Mouse (Mus musculus): Measurements from ENCODE around the gene Cd96. TPM values are rescaled to one million over a fixed set of nuclear protein-coding genes. Genes with fewer than 3 reads are reported as not detected.
"Not testable (repeated sequence)": the region's sequence is repeated elsewhere in the genome, so short reads cannot be mapped to it uniquely, and the experiment has no call there.

Gene Cd96
- not detected in 2 replicates for polyA plus RNA-seq (2015; fragmentation: Nextera tagmentation; extraction: Ambion mirVana)

GRCm38 (mm10) chr16:46120020-46120419, at the start of gene Cd96:
Cd96 (minus strand) TSS chr16:46120251.
- H3K4me2 ChIP-seq = no peak within 1 kb of the TSS
- no peaks in the 10 kb centered on the region for H3K27me3 ChIP-seq
- H3K36me3 ChIP-seq = no peaks in the 10 kb centered on the region
- whole genome bisulfite sequencing = 82% methylated on average over 10 of the region's 10 CpGs
- no peak within 1 kb of the TSS for H3K9ac ChIP-seq
- no peak within 1 kb of the TSS for H3K27ac ChIP-seq
- no peak within 1 kb of the TSS for H3K4me3 ChIP-seq (replicated peaks)
- no peaks in the 10 kb centered on the region for H3K4me1 ChIP-seq
- no peaks in the 10 kb centered on the region for H3K9me3 ChIP-seq (replicated peaks)
- ATAC-seq (replicated peaks; ENCODE audit: low FRiP score) = no peak

GRCm38 (mm10) chr16:46166971-46167370, 46.9 kb upstream of the Cd96 start:
- no peaks in the 10 kb centered on the region for H3K36me3 ChIP-seq
- no peaks in the 10 kb centered on the region for H3K4me1 ChIP-seq
- no peak overlapping the region for H3K9ac ChIP-seq
- H3K4me2 ChIP-seq = no peak overlapping the region
- no peaks in the 10 kb centered on the region for H3K27me3 ChIP-seq
- 78% methylated on average over 3 of the region's 3 CpGs for WGBS
- H3K27ac ChIP-seq = no peak overlapping the region
- no peak for ATAC-seq (replicated peaks; ENCODE audit: low FRiP score)
- H3K4me3 ChIP-seq (replicated peaks) = no peak overlapping the region
- no peaks in the 10 kb centered on the region for H3K9me3 ChIP-seq (replicated peaks)

- Histone ChIP-seq H3K9ac (no peak overlapping the region), H3K27ac (no peak overlapping the region), H3K4me2 (no peak overlapping the region), H3K27me3 (no peaks in the 10 kb centered on the region), H3K36me3 (no peaks in the 10 kb centered on the region), H3K4me3 (replicated peaks) (no peak overlapping the region), H3K4me1 (no peaks in the 10 kb centered on the region), H3K9me3 (replicated peaks) (no peaks in the 10 kb centered on the region)
- 86% methylated on average over 4 of the region's 4 CpGs for WGBS
- no peak for ATAC-seq (replicated peaks; ENCODE audit: low FRiP score)
These were observed 45.3 kb upstream of the Cd96 start for GRCm38 (mm10) chr16:46165305-46165704.

DNA sequence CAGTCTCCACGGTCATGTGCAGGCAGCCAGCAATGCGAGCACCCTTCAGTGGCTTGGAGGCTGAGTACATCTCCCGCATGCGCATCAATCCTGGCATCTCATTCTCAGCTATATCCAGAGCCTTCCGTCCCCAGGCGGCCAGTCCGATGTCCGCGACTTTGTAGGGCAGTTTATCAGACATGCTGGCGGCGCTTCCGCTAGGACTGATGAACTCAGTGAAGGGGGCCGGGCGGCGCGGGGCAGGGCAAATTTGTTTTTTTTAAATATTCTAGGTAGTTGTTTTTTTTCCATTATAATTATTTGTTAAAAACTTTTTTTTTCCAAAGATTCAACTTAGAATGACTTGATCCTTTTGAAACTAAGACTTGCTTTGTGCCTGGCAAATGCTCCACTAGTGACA, 34.8 kb upstream of the Cd96 start, which contains the start of gene Gm4737:
Gene Gm4737, minus strand, starts transcription at position 246 of the 400 bp plus-strand sequence.
- H3K4me3 ChIP-seq (replicated peaks); ATAC-seq (replicated peaks; ENCODE audit: low FRiP score); H3K4me2 ChIP-seq; H3K27me3 ChIP-seq; H3K36me3 ChIP-seq; H3K4me1 ChIP-seq; H3K9me3 ChIP-seq (replicated peaks); H3K9ac ChIP-seq; H3K27ac ChIP-seq: not testable (repeated sequence)
- WGBS = 94% methylated on average over 11 of the region's 16 CpGs

DNA sequence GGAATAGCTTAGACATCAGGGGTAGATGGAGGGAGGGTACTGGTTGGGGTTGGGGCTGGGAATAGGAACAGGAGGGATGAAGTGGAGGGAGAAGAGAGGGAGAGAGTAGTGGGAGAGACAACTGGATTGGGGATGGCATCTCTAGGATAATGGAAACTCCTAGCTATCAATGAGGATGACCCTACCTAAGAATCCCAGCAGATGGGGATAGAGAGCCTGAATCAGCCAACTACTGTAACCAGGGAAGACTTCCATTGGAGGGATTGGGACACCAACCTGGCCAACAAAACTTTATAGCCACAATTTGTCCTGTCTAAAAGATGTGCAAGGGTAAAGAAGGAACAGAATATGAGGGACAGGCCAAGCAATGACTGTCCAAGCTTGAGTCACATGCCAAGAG, 31.1 kb upstream of the Cd96 start:
- no peak overlapping the region for H3K27ac ChIP-seq
- no peaks in the 10 kb centered on the region for H3K27me3 ChIP-seq
- ATAC-seq (replicated peaks; ENCODE audit: low FRiP score) = no peak
- H3K9ac ChIP-seq = no peak overlapping the region
- H3K36me3 ChIP-seq = no peaks in the 10 kb centered on the region
- no peak overlapping the region for H3K4me2 ChIP-seq
- no peaks in the 10 kb centered on the region for H3K4me1 ChIP-seq
- H3K9me3 ChIP-seq (replicated peaks) = no peaks in the 10 kb centered on the region
- no peak overlapping the region for H3K4me3 ChIP-seq (replicated peaks)

DNA sequence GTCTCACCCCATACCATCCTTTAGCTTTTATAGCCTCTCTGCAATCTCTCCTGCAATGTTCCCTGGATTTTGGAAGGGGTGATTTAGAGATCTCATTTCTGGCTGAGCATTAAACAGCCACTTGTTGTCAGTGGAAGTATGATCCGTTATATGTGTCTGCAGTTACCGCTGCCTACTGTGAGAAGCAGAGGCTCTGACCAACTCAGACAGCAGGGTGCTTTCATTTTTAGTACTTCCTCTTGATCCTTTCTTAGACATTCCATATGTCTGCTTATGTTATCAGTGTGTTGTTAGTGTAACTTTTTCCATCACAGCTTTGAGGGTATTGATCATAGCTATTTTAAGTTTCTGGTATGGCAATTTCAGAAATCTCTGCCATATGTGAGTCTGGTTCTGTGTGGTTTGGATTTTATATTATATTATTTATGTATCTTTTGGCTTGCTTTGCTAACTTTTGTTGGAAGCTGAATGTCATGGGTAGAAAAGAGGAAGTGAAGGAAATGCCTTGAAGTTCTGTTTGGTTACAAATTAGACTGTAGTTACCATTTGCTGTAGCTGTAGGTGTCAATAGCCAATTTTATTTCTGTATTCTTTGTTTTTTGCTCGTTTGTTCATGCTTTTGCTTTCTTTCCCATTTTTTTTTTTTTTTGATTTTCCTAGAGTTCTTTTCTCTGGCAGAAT, 28.8 kb upstream of the Cd96 start:
- H3K9me3 ChIP-seq (replicated peaks) = no peaks in the 10 kb centered on the region
- no peak overlapping the region for H3K4me2 ChIP-seq
- ATAC-seq (replicated peaks; ENCODE audit: low FRiP score) = no peak
- 63% methylated on average over 3 of the region's 3 CpGs for WGBS
- no peaks in the 10 kb centered on the region for H3K4me1 ChIP-seq
- H3K9ac ChIP-seq = no peak overlapping the region
- H3K27me3 ChIP-seq = no peaks in the 10 kb centered on the region
- no peak overlapping the region for H3K4me3 ChIP-seq (replicated peaks)
- no peak overlapping the region for H3K27ac ChIP-seq
- H3K36me3 ChIP-seq = no peaks in the 10 kb centered on the region

- no peak for ATAC-seq (replicated peaks; ENCODE audit: low FRiP score)
- H3K9me3 ChIP-seq (replicated peaks) = no peaks in the 10 kb centered on the region
- H3K36me3 ChIP-seq = no peaks in the 10 kb centered on the region
- H3K4me3 ChIP-seq (replicated peaks) = no peak overlapping the region
- no peaks in the 10 kb centered on the region for H3K4me1 ChIP-seq
- H3K4me2 ChIP-seq = no peak overlapping the region
- WGBS = 70% methylated on average over 3 of the region's 3 CpGs
- H3K27me3 ChIP-seq = no peaks in the 10 kb centered on the region
- H3K9ac ChIP-seq = no peak overlapping the region
- H3K27ac ChIP-seq = no peak overlapping the region
These were observed 26.9 kb upstream of the Cd96 start for GRCm38 (mm10) chr16:46146962-46147361.

DNA sequence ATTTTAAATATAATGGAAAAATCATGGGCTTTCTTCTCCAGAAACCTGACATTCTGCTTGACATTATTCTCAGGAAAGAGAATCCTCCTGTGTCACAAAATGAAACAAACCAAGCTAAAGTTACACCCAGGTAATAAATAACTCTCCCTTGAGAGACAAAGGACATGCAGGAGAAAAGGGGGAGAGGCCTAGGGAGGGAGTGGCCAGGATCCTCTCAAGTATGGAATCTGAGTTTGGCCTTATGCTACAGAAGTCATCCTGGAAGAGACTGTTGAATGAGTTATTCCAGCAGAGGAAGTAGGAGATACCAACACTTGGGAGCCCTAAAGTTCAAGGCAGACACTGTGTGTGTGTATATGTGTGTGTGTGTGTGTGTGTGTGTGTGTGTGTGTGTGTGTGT, 2.2 kb upstream of the Cd96 start:
- no peak overlapping the region for H3K4me3 ChIP-seq (replicated peaks)
- H3K4me2 ChIP-seq = no peak overlapping the region
- H3K9me3 ChIP-seq (replicated peaks) = no peaks in the 10 kb centered on the region
- no peaks in the 10 kb centered on the region for H3K4me1 ChIP-seq
- no peaks in the 10 kb centered on the region for H3K36me3 ChIP-seq
- H3K27me3 ChIP-seq = no peaks in the 10 kb centered on the region
- no peak overlapping the region for H3K27ac ChIP-seq
- ATAC-seq (replicated peaks; ENCODE audit: low FRiP score) = peak; percentile 81
- no peak overlapping the region for H3K9ac ChIP-seq

- Histone ChIP-seq H3K9ac (no peak overlapping the region), H3K4me1 (no peaks in the 10 kb centered on the region), H3K4me2 (no peak overlapping the region), H3K36me3 (no peaks in the 10 kb centered on the region), H3K27me3 (no peaks in the 10 kb centered on the region), H3K27ac (no peak overlapping the region), H3K9me3 (replicated peaks) (no peaks in the 10 kb centered on the region), H3K4me3 (replicated peaks) (no peak overlapping the region)
- no peak for ATAC-seq (replicated peaks; ENCODE audit: low FRiP score)
- 47% methylated on average over 2 of the region's 2 CpGs for WGBS
These were observed 1.4 kb upstream of the Cd96 start for GRCm38 (mm10) chr16:46121420-46121819.

- no peak overlapping the region for H3K9ac ChIP-seq
- H3K27ac ChIP-seq = no peak overlapping the region
- no peaks in the 10 kb centered on the region for H3K27me3 ChIP-seq
- 25% methylated on average over 3 of the region's 3 CpGs for WGBS
- no peaks in the 10 kb centered on the region for H3K36me3 ChIP-seq
- no peaks in the 10 kb centered on the region for H3K4me1 ChIP-seq
- H3K9me3 ChIP-seq (replicated peaks) = no peaks in the 10 kb centered on the region
- no peak for ATAC-seq (replicated peaks; ENCODE audit: low FRiP score)
- H3K4me3 ChIP-seq (replicated peaks) = no peak overlapping the region
- H3K4me2 ChIP-seq = no peak overlapping the region
These were observed 556 bp upstream of the Cd96 start for GRCm38 (mm10) chr16:46120607-46121006.

GRCm38 (mm10) chr16:46117645-46118044, 2.4 kb downstream of the Cd96 start:
- no peak overlapping the region for H3K27ac ChIP-seq
- no peak overlapping the region for H3K4me2 ChIP-seq
- no peak for ATAC-seq (replicated peaks; ENCODE audit: low FRiP score)
- no peak overlapping the region for H3K9ac ChIP-seq
- H3K4me1 ChIP-seq = no peaks in the 10 kb centered on the region
- H3K36me3 ChIP-seq = no peaks in the 10 kb centered on the region
- no peaks in the 10 kb centered on the region for H3K9me3 ChIP-seq (replicated peaks)
- H3K27me3 ChIP-seq = no peaks in the 10 kb centered on the region
- 92% methylated on average over 3 of the region's 3 CpGs for WGBS
- no peak overlapping the region for H3K4me3 ChIP-seq (replicated peaks)

- Histone ChIP-seq H3K36me3 (no peaks in the 10 kb centered on the region), H3K27me3 (no peaks in the 10 kb centered on the region), H3K9ac (no peak overlapping the region), H3K4me2 (no peak overlapping the region), H3K27ac (no peak overlapping the region), H3K9me3 (replicated peaks) (no peaks in the 10 kb centered on the region), H3K4me3 (replicated peaks) (no peak overlapping the region), H3K4me1 (no peaks in the 10 kb centered on the region)
- no peak for ATAC-seq (replicated peaks; ENCODE audit: low FRiP score)
- WGBS = 73% methylated on average over 2 of the region's 2 CpGs
These were observed 5.3 kb downstream of the Cd96 start for GRCm38 (mm10) chr16:46114727-46115126.

DNA sequence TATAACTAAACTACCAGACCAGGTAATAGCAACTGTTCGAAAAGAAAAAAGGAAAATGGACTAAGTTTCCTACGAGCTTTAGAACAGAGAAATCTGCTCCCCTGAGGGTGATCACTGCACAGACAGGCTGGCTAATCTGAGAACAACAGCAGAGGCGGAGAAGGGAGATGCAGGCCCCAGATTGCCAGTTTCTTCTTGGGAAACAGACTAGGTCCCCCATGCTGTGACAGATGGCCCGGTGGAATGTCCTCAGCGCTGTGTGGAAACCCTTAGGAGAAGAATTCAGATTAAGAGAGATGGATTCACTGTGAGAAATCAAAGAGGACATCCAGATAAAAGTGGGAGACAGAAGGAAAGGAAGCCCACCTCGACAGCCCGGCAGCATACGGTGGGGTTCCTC, 10.5 kb downstream of the Cd96 start:
- H3K9ac ChIP-seq = no peak overlapping the region
- H3K36me3 ChIP-seq = no peaks in the 10 kb centered on the region
- no peak overlapping the region for H3K4me2 ChIP-seq
- ATAC-seq (replicated peaks; ENCODE audit: low FRiP score) = no peak
- no peak overlapping the region for H3K27ac ChIP-seq
- H3K27me3 ChIP-seq = no peaks in the 10 kb centered on the region
- no peaks in the 10 kb centered on the region for H3K4me1 ChIP-seq
- H3K9me3 ChIP-seq (replicated peaks) = no peaks in the 10 kb centered on the region
- no peak overlapping the region for H3K4me3 ChIP-seq (replicated peaks)
- 71% methylated on average over 8 of the region's 8 CpGs for WGBS

All from kidney, embryonic 15.5 days (tissue).